Mouse (Mus musculus): ENCODE data around the gene 9530077C05Rik. TPM values are rescaled to one million over a fixed set of nuclear protein-coding genes. Genes with fewer than 3 reads are reported as not detected.

Gene 9530077C05Rik
- polyA plus RNA-seq (2014; fragmentation: Nextera tagmentation; extraction: Ambion mirVana), result 8.3 and 10.6 TPM in 2 replicates

DNA sequence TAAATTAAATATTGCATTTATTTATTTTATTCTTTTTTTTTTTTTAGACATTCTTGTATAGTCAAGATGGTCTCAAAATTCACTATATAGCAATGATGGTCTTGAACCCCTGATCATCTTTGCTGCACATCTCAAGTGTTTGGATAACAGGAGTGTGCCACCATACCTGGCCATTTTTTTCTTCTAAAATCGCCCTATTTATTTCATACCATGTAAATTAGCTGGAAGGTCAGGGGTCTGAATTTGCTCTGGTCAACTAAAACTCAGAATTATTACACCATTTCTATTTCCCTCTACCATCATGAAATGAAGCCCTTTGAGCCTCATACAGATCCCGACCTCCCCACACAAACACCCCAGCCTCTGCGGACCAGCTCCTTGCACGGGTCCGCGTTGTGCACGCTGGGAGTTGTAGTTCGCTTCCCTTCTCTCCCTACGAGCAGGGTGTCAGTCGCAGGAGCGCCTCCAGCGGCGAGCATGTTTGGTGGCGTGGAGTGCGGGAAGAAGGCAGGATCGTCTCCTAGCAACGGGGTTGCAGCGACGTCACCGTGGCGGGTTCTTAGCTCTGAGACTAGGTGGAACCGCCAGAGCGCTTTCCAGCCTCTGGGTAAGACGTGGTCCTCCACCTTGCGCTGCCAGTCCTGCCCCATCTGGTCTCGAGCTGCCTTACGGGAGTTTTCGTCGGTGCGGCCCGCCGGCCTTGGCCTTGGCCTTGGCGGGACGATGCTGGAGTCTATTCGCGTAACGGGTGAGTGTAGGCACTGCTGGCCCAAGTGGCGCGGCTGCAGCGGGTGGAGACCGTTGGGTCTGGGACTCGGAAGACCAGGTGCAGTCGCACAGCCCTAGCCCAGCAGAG lies at the start of gene 9530077C05Rik:
Gene 9530077C05Rik (plus strand): TSS at position 512 of the 856 bp plus-strand sequence.
- DNase-seq (ENCODE audit: low spot score), result peak; percentile 96
- Histone ChIP-seq H3K9ac (ENCODE audit: low read length) (peak within 1 kb of the TSS; percentile 49), H3K27ac (ENCODE audit: low read depth, low read length) (no peak within 1 kb of the TSS), H3K4me1 (ENCODE audit: control insufficient read depth, insufficient read depth, low read length) (no peaks in the 10 kb centered on the region), H3K36me3 (ENCODE audit: control insufficient read depth, insufficient read depth, low read length) (no peaks in the 10 kb centered on the region), H3K9me3 (ENCODE audit: control insufficient read depth, low read length) (no peaks in the 10 kb centered on the region), H3K4me3 (ENCODE audit: low read depth, low read length) (peak within 1 kb of the TSS; percentile 49), H3K27me3 (ENCODE audit: control insufficient read depth, insufficient read depth, low read length) (no peaks in the 10 kb centered on the region), H3K4me2 (ENCODE audit: low read depth) (peak within 1 kb of the TSS; percentile 60)
- 1% methylated on average over 42 of the region's 43 CpGs for WGBS
- ATAC-seq (ENCODE audit: insufficient read depth, low FRiP score, low TSS enrichment), result peak; percentile 97

DNA sequence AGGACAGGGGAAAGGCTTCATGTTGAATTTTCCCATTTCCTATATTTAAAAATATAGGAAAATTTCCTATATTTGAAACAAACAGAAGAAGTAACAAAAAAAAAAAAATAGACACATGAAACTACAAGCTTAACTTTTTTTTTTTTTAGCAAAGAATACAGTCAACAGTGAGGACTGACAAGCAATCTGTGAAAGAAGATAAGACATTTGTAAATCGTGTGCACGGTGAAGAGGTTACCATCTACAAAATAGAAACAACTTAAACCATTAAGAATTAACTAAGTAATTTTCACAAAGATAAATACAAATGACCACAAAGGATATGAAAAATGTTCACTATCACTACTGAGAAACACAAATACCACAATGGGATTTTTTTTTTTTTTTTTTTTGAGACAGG lies 45.1 kb upstream of the 9530077C05Rik start:
- 99% methylated on average over 2 of the region's 2 CpGs for WGBS
- Histone ChIP-seq H3K4me1 (ENCODE audit: control insufficient read depth, insufficient read depth, low read length) (no peaks in the 10 kb centered on the region), H3K4me2 (ENCODE audit: low read depth) (no peak overlapping the region), H3K27me3 (ENCODE audit: control insufficient read depth, insufficient read depth, low read length) (no peaks in the 10 kb centered on the region), H3K4me3 (ENCODE audit: low read depth, low read length) (no peak overlapping the region), H3K9ac (ENCODE audit: low read length) (no peak overlapping the region), H3K36me3 (ENCODE audit: control insufficient read depth, insufficient read depth, low read length) (peaks cover 15% of the 10 kb centered on the region), H3K9me3 (ENCODE audit: control insufficient read depth, low read length) (no peaks in the 10 kb centered on the region), H3K27ac (ENCODE audit: low read depth, low read length) (no peak overlapping the region)
- no peak for DNase-seq (ENCODE audit: low spot score)
- no peak for ATAC-seq (ENCODE audit: insufficient read depth, low FRiP score, low TSS enrichment)

DNA sequence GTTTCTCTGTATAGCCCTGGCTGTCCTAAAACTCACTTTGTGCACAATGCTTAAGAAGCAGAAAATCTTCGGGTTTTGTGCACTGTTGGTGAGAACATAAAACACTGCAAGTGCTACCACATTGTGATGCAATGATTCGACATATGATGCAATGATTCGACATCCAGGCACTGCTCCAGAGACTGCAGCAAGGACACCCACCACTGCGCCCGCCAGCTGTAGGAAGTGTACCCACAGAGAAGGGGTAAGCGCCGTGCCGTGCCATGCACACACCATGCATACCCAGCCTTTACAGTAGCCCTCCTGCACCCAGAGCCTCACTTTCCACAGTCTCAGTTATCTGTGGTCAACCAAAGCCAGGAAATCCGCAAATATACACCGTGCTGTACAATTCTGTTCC lies 44.7 kb upstream of the 9530077C05Rik start:
- no peak for ATAC-seq (ENCODE audit: insufficient read depth, low FRiP score, low TSS enrichment)
- 96% methylated on average over 10 of the region's 10 CpGs for WGBS
- Histone ChIP-seq H3K9me3 (ENCODE audit: control insufficient read depth, low read length) (no peaks in the 10 kb centered on the region), H3K4me2 (ENCODE audit: low read depth) (no peak overlapping the region), H3K4me1 (ENCODE audit: control insufficient read depth, insufficient read depth, low read length) (no peaks in the 10 kb centered on the region), H3K4me3 (ENCODE audit: low read depth, low read length) (no peak overlapping the region), H3K9ac (ENCODE audit: low read length) (no peak overlapping the region), H3K27me3 (ENCODE audit: control insufficient read depth, insufficient read depth, low read length) (no peaks in the 10 kb centered on the region), H3K36me3 (ENCODE audit: control insufficient read depth, insufficient read depth, low read length) (peaks cover 16% of the 10 kb centered on the region), H3K27ac (ENCODE audit: low read depth, low read length) (no peak overlapping the region)
- no peak for DNase-seq (ENCODE audit: low spot score)

DNA sequence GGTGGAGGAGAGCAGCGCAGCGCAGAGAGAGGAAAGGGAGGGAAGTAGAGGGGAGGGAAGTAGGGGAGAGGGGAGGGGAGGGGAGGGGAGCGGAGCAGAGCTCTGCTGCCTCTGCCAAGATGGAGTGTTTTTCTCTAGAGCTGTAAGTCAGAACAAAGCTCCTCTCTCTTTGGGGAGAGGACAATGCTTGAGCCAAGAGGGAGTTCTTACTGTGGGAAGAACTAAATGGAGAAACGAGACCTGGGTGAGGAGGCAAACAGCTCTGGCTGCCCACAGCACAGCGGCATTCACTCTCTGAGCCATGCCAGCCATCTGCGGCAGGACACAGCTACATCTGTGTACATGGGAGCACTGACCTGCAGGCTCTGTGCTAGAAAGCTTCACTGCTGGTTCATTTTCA lies 43.3 kb upstream of the 9530077C05Rik start:
- Histone ChIP-seq H3K9ac (ENCODE audit: low read length) (no peak overlapping the region), H3K27ac (ENCODE audit: low read depth, low read length) (no peak overlapping the region), H3K36me3 (ENCODE audit: control insufficient read depth, insufficient read depth, low read length) (peaks cover 14% of the 10 kb centered on the region), H3K4me1 (ENCODE audit: control insufficient read depth, insufficient read depth, low read length) (no peaks in the 10 kb centered on the region), H3K4me2 (ENCODE audit: low read depth) (no peak overlapping the region), H3K9me3 (ENCODE audit: control insufficient read depth, low read length) (no peaks in the 10 kb centered on the region), H3K4me3 (ENCODE audit: low read depth, low read length) (no peak overlapping the region), H3K27me3 (ENCODE audit: control insufficient read depth, insufficient read depth, low read length) (no peaks in the 10 kb centered on the region)
- 86% methylated on average over 6 of the region's 6 CpGs for WGBS
- DNase-seq (ENCODE audit: low spot score) (no peak), ATAC-seq (ENCODE audit: insufficient read depth, low FRiP score, low TSS enrichment) (no peak)

DNA sequence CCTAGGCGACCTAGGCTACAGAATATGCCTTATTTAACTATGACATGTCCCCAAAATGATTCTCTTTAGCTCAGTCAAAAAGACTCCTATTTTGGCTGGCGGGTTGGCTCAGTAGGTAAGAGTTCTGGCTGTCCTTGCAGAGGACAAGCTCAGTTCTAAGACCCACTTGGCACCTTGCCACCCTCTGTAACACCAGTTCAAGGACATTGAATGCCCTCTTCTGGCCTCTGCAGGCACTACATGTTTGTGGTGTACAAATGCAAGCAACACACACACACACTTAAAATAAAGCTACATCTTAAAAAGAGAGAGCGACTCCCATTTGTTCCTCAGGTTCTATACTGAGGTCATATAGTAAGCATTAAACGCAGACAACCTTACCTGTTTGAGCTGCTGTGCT lies 38.6 kb upstream of the 9530077C05Rik start:
- WGBS, result 92% methylated on average over 4 of the region's 4 CpGs
- H3K36me3 ChIP-seq (ENCODE audit: control insufficient read depth, insufficient read depth, low read length), result peaks cover 11% of the 10 kb centered on the region
- H3K9ac ChIP-seq (ENCODE audit: low read length), result no peak overlapping the region
- H3K27me3 ChIP-seq (ENCODE audit: control insufficient read depth, insufficient read depth, low read length), result no peaks in the 10 kb centered on the region
- DNase-seq (ENCODE audit: low spot score) (no peak), ATAC-seq (ENCODE audit: insufficient read depth, low FRiP score, low TSS enrichment) (no peak)
- no peaks in the 10 kb centered on the region for H3K4me1 ChIP-seq (ENCODE audit: control insufficient read depth, insufficient read depth, low read length)
- H3K27ac ChIP-seq (ENCODE audit: low read depth, low read length), result no peak overlapping the region
- no peaks in the 10 kb centered on the region for H3K9me3 ChIP-seq (ENCODE audit: control insufficient read depth, low read length)
- no peak overlapping the region for H3K4me3 ChIP-seq (ENCODE audit: low read depth, low read length)
- no peak overlapping the region for H3K4me2 ChIP-seq (ENCODE audit: low read depth)

DNA sequence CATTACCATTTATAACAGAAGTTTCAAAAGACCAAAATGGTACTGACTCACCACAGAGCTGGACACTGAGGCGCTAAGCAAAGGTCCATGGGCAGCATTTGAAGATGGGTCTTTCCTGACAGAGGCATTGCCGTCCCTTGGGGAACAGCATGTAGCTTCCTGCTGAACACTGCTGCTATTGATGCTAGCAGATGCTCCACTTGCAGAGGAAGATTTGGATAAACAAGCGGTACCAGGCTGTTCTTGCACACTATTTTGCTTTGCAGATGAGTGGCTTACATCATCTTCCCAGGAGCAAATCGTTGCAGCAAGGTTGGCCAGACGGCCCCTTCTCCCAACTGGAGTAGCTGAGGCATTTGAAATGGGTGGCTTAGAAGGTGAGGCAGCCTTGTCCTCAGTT lies 35.2 kb upstream of the 9530077C05Rik start:
- Histone ChIP-seq H3K27me3 (ENCODE audit: control insufficient read depth, insufficient read depth, low read length) (no peaks in the 10 kb centered on the region), H3K9me3 (ENCODE audit: control insufficient read depth, low read length) (no peaks in the 10 kb centered on the region), H3K36me3 (ENCODE audit: control insufficient read depth, insufficient read depth, low read length) (peaks cover 18% of the 10 kb centered on the region), H3K9ac (ENCODE audit: low read length) (no peak overlapping the region), H3K27ac (ENCODE audit: low read depth, low read length) (no peak overlapping the region), H3K4me1 (ENCODE audit: control insufficient read depth, insufficient read depth, low read length) (no peaks in the 10 kb centered on the region), H3K4me2 (ENCODE audit: low read depth) (no peak overlapping the region), H3K4me3 (ENCODE audit: low read depth, low read length) (no peak overlapping the region)
- 84% methylated on average over 5 of the region's 5 CpGs for WGBS
- DNase-seq (ENCODE audit: low spot score), result peak; percentile 15
- no peak for ATAC-seq (ENCODE audit: insufficient read depth, low FRiP score, low TSS enrichment)

DNA sequence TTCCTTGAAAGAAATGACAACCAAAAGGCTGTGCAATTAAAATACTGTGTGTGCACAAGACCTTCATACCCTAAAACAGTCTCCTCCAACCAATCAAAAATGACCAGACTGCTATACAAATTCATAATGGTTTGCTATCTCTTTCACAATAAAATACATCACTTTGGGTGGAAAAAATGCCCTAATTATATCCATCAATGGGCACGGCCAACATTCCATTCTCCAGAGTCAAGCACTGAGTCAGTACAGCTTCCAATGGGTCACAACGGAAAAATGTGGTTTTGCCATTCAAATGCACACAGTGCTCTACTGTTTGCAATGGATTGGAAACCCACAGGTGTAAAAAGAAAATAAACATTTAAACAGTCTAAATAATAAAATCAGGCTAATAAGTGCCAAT lies 25.4 kb upstream of the 9530077C05Rik start:
- ATAC-seq (ENCODE audit: insufficient read depth, low FRiP score, low TSS enrichment) (no peak), DNase-seq (ENCODE audit: low spot score) (no peak)
- WGBS, result 86% methylated on average over 2 of the region's 2 CpGs
- Histone ChIP-seq H3K4me1 (ENCODE audit: control insufficient read depth, insufficient read depth, low read length) (peaks cover 3% of the 10 kb centered on the region; the same call in 1 of the 2 replicates), H3K9me3 (ENCODE audit: control insufficient read depth, low read length) (no peaks in the 10 kb centered on the region), H3K36me3 (ENCODE audit: control insufficient read depth, insufficient read depth, low read length) (no peaks in the 10 kb centered on the region), H3K4me2 (ENCODE audit: low read depth) (no peak overlapping the region), H3K4me3 (ENCODE audit: low read depth, low read length) (no peak overlapping the region), H3K27ac (ENCODE audit: low read depth, low read length) (no peak overlapping the region), H3K9ac (ENCODE audit: low read length) (no peak overlapping the region), H3K27me3 (ENCODE audit: control insufficient read depth, insufficient read depth, low read length) (no peaks in the 10 kb centered on the region)

DNA sequence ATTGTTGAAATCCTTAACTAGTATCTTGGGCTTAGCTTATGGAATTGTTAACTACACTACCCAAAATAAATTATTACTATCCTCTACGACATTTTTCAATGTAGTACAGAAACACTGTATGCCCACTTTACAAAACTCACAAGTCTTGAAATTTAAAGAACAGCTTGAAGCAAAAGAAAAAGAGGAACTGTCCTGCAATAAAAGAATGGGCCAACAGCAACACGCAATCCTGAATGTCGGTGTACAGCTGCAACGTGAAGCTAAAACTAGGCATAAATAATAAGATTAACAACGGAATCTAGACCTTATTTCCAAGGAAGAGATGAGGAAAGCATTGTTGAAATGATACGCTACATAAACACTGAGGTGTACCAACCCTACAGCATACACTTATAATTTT lies 23.4 kb upstream of the 9530077C05Rik start:
- Histone ChIP-seq H3K27me3 (ENCODE audit: control insufficient read depth, insufficient read depth, low read length) (no peaks in the 10 kb centered on the region), H3K4me2 (ENCODE audit: low read depth) (peak overlapping the region; percentile 50), H3K4me1 (ENCODE audit: control insufficient read depth, insufficient read depth, low read length) (peaks cover 3% of the 10 kb centered on the region; the same call in 1 of the 2 replicates), H3K4me3 (ENCODE audit: low read depth, low read length) (peak overlapping the region; percentile 80), H3K27ac (ENCODE audit: low read depth, low read length) (no peak overlapping the region), H3K9ac (ENCODE audit: low read length) (peak overlapping the region; percentile 65), H3K9me3 (ENCODE audit: control insufficient read depth, low read length) (no peaks in the 10 kb centered on the region), H3K36me3 (ENCODE audit: control insufficient read depth, insufficient read depth, low read length) (no peaks in the 10 kb centered on the region)
- DNase-seq (ENCODE audit: low spot score), result no peak
- WGBS, result 26% methylated on average over 6 of the region's 6 CpGs
- no peak for ATAC-seq (ENCODE audit: insufficient read depth, low FRiP score, low TSS enrichment)

Data from neural tube, embryonic 11.5 days (tissue).